Comparison of ENCODE assay signal across 8 mouse cellular contexts in the genomic region with DNA sequence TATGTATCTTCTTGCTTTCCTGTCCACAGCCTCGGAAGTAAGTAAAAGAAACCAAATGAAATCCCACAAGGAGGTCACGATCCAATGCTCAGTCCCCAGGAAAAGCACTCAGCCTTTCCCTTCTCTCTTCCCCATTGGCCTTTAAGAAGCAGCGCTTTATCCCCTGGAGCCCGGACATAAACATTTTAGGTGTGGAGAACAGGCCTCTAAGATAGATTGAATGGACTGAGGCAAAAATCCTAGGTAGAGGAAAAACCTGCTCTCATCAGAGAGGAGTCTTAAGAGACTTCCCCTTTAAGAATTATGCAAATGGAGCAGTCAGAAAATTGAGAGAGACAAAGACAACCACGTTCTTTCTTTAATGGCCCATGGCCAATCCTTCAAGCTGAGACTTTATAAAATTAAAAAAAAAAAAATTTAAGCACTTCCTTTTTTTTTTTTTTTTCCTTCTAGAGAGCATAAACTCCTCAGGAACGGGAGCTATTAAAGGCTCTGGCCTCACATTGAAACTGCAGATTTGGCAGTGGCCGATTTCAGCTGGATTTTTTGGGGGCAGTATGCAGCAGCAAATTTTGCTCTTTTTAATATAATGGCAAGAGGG.
A peak's percentile ranks its signal among the peaks of the same experiment; 100 is the strongest.
DNase-seq lines count a peak whose midpoint lies in the region; ATAC-seq and TF ChIP-seq lines count a peak whose summit lies in the region.

No protein-coding gene starts in this region.

- peaks cover 16% of the 10 kb centered on the region for H3K4me1 ChIP-seq in forebrain, embryonic 10.5 days
- peaks cover 10% of the 10 kb centered on the region; the same call in 1 of the 2 replicates for H3K4me1 ChIP-seq in intestine, embryonic 16.5 days (ENCODE audit: control insufficient read depth, insufficient read depth, low read length)
- peaks cover 4% of the 10 kb centered on the region; the same call in 1 of the 2 replicates for H3K4me1 ChIP-seq in neural tube, embryonic 14.5 days (ENCODE audit: control insufficient read depth, insufficient read depth, low read length)

- no peak for DNase-seq in layer of hippocampus, adult 2 months (ENCODE audit: low spot score in 2 of 2)
- DNase-seq in layer of hippocampus, postnatal 14 days (ENCODE audit: low spot score in 2 of 2), result no peak
- no peak for DNase-seq in forebrain, embryonic 10.5 days (ENCODE audit: extremely low spot score, low spot score)
- DNase-seq in urinary bladder, postnatal 4 days (ENCODE audit: low spot score in 2 of 2), result no peak
- DNase-seq in thymus, postnatal 36 days, result no peak

- 24% methylated on average over 7 of the region's 7 CpGs for WGBS in forebrain, embryonic 10.5 days
- 34% methylated on average over 7 of the region's 7 CpGs for WGBS in intestine, embryonic 16.5 days
- 30% methylated on average over 7 of the region's 7 CpGs for WGBS in neural tube, embryonic 14.5 days

- H3K4me2 ChIP-seq in intestine, embryonic 16.5 days (ENCODE audit: low read depth, low read length), result peak overlapping the region; percentile 9
- peak overlapping the region; percentile 49 for H3K4me2 ChIP-seq in neural tube, embryonic 14.5 days (ENCODE audit: low read depth, low read length)

- no peak overlapping the region for H3K9ac ChIP-seq in intestine, embryonic 16.5 days (ENCODE audit: low read depth, low read length)
- H3K9ac ChIP-seq in neural tube, embryonic 14.5 days (replicated peaks; ENCODE audit: low read depth, low read length), result peak overlapping the region; percentile 29

- peak overlapping the region; percentile 28 for H3K27ac ChIP-seq in layer of hippocampus, adult 2 months
- H3K27ac ChIP-seq in forebrain, embryonic 10.5 days, result peak overlapping the region; percentile 74
- peak overlapping the region; percentile 58 for H3K27ac ChIP-seq in intestine, embryonic 16.5 days (ENCODE audit: low read length)
- H3K27ac ChIP-seq in neural tube, embryonic 14.5 days (ENCODE audit: low read depth, low read length), result no peak overlapping the region

- H3K36me3 ChIP-seq in forebrain, embryonic 10.5 days (replicated peaks), result no peaks in the 10 kb centered on the region
- H3K36me3 ChIP-seq in intestine, embryonic 16.5 days (ENCODE audit: control insufficient read depth, insufficient read depth, low read length), result no peaks in the 10 kb centered on the region
- H3K36me3 ChIP-seq in neural tube, embryonic 14.5 days (ENCODE audit: control insufficient read depth, insufficient read depth, low read length), result no peaks in the 10 kb centered on the region

- TF ChIP-seq CTCF in layer of hippocampus, adult 2 months (conservative IDR thresholded peaks at IDR 0.05), result no peak

- no peaks in the 10 kb centered on the region for H3K27me3 ChIP-seq in forebrain, embryonic 10.5 days (ENCODE audit: poor library complexity, severe bottlenecking)
- H3K27me3 ChIP-seq in intestine, embryonic 16.5 days (replicated peaks; ENCODE audit: control insufficient read depth, insufficient read depth, low read length), result no peaks in the 10 kb centered on the region
- no peaks in the 10 kb centered on the region for H3K27me3 ChIP-seq in neural tube, embryonic 14.5 days (ENCODE audit: control insufficient read depth, insufficient read depth, low read length)

- no peak; the same call in 1 of the 2 replicates for ATAC-seq in intestine, embryonic 16.5 days
- peak; percentile 38; the same call in 1 of the 2 replicates for ATAC-seq in neural tube, embryonic 14.5 days (ENCODE audit: low read depth)
- no peak for ATAC-seq in erythroblast, adult 5-6 weeks (replicated peaks; ENCODE audit: low FRiP score, poor library complexity, severe bottlenecking)

- H3K9me3 ChIP-seq in forebrain, embryonic 10.5 days, result no peaks in the 10 kb centered on the region
- H3K9me3 ChIP-seq in intestine, embryonic 16.5 days (ENCODE audit: control insufficient read depth, low read length), result no peaks in the 10 kb centered on the region
- H3K9me3 ChIP-seq in neural tube, embryonic 14.5 days (ENCODE audit: control insufficient read depth, low read length), result no peaks in the 10 kb centered on the region

- H3K4me3 ChIP-seq in layer of hippocampus, adult 2 months, result peak overlapping the region; percentile 40
- peak overlapping the region; percentile 38 for H3K4me3 ChIP-seq in forebrain, embryonic 10.5 days
- peak overlapping the region; percentile 3; the same call in 1 of the 2 replicates for H3K4me3 ChIP-seq in intestine, embryonic 16.5 days (ENCODE audit: low read length)
- H3K4me3 ChIP-seq in neural tube, embryonic 14.5 days (ENCODE audit: low read depth, low read length), result peak overlapping the region; percentile 16; the same call in 1 of the 2 replicates
